Mouse (Mus musculus): ENCODE measurements around the gene Akt3. TPM values are rescaled to one million over a fixed set of nuclear protein-coding genes. Genes with fewer than 3 reads are reported as not detected.
A peak's percentile ranks its signal among the peaks of the same experiment; 100 is the strongest.

Gene Akt3
- polyA plus RNA-seq (2015; fragmentation: Nextera tagmentation; extraction: Ambion mirVana), result 4.4 and 5.0 TPM in 2 replicates

GRCm38 (mm10) chr1:177258034-177258342, at the start of gene Akt3:
Gene Akt3, minus strand, starts transcription at chr1:177258203.
- Histone ChIP-seq H3K9ac (replicated peaks; ENCODE audit: low read length) (peak within 1 kb of the TSS; percentile 82), H3K36me3 (ENCODE audit: insufficient read depth, low read length) (no peaks in the 10 kb centered on the region), H3K9me3 (ENCODE audit: low read length) (no peaks in the 10 kb centered on the region), H3K4me3 (ENCODE audit: low read length) (peak within 1 kb of the TSS; percentile 68), H3K27ac (ENCODE audit: low read length) (peak within 1 kb of the TSS; percentile 96), H3K4me2 (replicated peaks; ENCODE audit: low read depth, low read length) (peak within 1 kb of the TSS; percentile 86), H3K27me3 (ENCODE audit: insufficient read depth, low read length) (no peaks in the 10 kb centered on the region), H3K4me1 (ENCODE audit: insufficient read depth, low read length) (peaks cover 7% of the 10 kb centered on the region)
- peak; percentile 58 for ATAC-seq (ENCODE audit: low FRiP score, low TSS enrichment)
- 0% methylated on average over 2 of the region's 32 CpGs for WGBS

- ATAC-seq (ENCODE audit: low FRiP score, low TSS enrichment), result no peak
- H3K9ac ChIP-seq (replicated peaks; ENCODE audit: low read length), result no peak overlapping the region
- no peaks in the 10 kb centered on the region for H3K9me3 ChIP-seq (ENCODE audit: low read length)
- H3K27me3 ChIP-seq (ENCODE audit: insufficient read depth, low read length), result no peaks in the 10 kb centered on the region
- WGBS, result 90% methylated on average over 11 of the region's 11 CpGs
- no peak overlapping the region for H3K4me3 ChIP-seq (ENCODE audit: low read length)
- H3K27ac ChIP-seq (ENCODE audit: low read length), result no peak overlapping the region
- H3K4me1 ChIP-seq (ENCODE audit: insufficient read depth, low read length), result no peaks in the 10 kb centered on the region
- H3K4me2 ChIP-seq (replicated peaks; ENCODE audit: low read depth, low read length), result no peak overlapping the region
- no peaks in the 10 kb centered on the region for H3K36me3 ChIP-seq (ENCODE audit: insufficient read depth, low read length)
Measured at GRCm38 (mm10) chr1:177307549-177307948, 49.5 kb upstream of the Akt3 start.

GRCm38 (mm10) chr1:177298231-177298630, 40.2 kb upstream of the Akt3 start:
- Histone ChIP-seq H3K27ac (ENCODE audit: low read length) (no peak overlapping the region), H3K36me3 (ENCODE audit: insufficient read depth, low read length) (no peaks in the 10 kb centered on the region), H3K4me1 (ENCODE audit: insufficient read depth, low read length) (no peaks in the 10 kb centered on the region), H3K9me3 (ENCODE audit: low read length) (no peaks in the 10 kb centered on the region), H3K9ac (replicated peaks; ENCODE audit: low read length) (no peak overlapping the region), H3K27me3 (ENCODE audit: insufficient read depth, low read length) (no peaks in the 10 kb centered on the region), H3K4me3 (ENCODE audit: low read length) (no peak overlapping the region), H3K4me2 (replicated peaks; ENCODE audit: low read depth, low read length) (no peak overlapping the region)
- no peak for ATAC-seq (ENCODE audit: low FRiP score, low TSS enrichment)
- 90% methylated on average over 1 of the region's 1 CpGs for WGBS

GRCm38 (mm10) chr1:177286764-177287163, 28.8 kb upstream of the Akt3 start:
- Histone ChIP-seq H3K4me2 (replicated peaks; ENCODE audit: low read depth, low read length) (no peak overlapping the region), H3K4me3 (ENCODE audit: low read length) (no peak overlapping the region), H3K27me3 (ENCODE audit: insufficient read depth, low read length) (no peaks in the 10 kb centered on the region), H3K9ac (replicated peaks; ENCODE audit: low read length) (no peak overlapping the region), H3K36me3 (ENCODE audit: insufficient read depth, low read length) (no peaks in the 10 kb centered on the region), H3K27ac (ENCODE audit: low read length) (no peak overlapping the region), H3K9me3 (ENCODE audit: low read length) (no peaks in the 10 kb centered on the region), H3K4me1 (ENCODE audit: insufficient read depth, low read length) (0 out of 2 replicates have a peak, but pooled peaks cover 3% of the 10 kb centered on the region)
- 19% methylated on average over 3 of the region's 3 CpGs for WGBS
- ATAC-seq (ENCODE audit: low FRiP score, low TSS enrichment), result no peak

- no peaks in the 10 kb centered on the region for H3K9me3 ChIP-seq (ENCODE audit: low read length)
- no peak overlapping the region for H3K27ac ChIP-seq (ENCODE audit: low read length)
- no peak overlapping the region for H3K9ac ChIP-seq (replicated peaks; ENCODE audit: low read length)
- no peaks in the 10 kb centered on the region for H3K4me1 ChIP-seq (ENCODE audit: insufficient read depth, low read length)
- no peak overlapping the region for H3K4me3 ChIP-seq (ENCODE audit: low read length)
- H3K27me3 ChIP-seq (ENCODE audit: insufficient read depth, low read length), result no peaks in the 10 kb centered on the region
- no peak for ATAC-seq (ENCODE audit: low FRiP score, low TSS enrichment)
- no peak overlapping the region for H3K4me2 ChIP-seq (replicated peaks; ENCODE audit: low read depth, low read length)
- H3K36me3 ChIP-seq (ENCODE audit: insufficient read depth, low read length), result no peaks in the 10 kb centered on the region
Measured at GRCm38 (mm10) chr1:177281925-177282324, 23.9 kb upstream of the Akt3 start.

GRCm38 (mm10) chr1:177277361-177277760, 19.4 kb upstream of the Akt3 start:
- WGBS, result 92% methylated on average over 5 of the region's 5 CpGs
- Histone ChIP-seq H3K36me3 (ENCODE audit: insufficient read depth, low read length) (no peaks in the 10 kb centered on the region), H3K27me3 (ENCODE audit: insufficient read depth, low read length) (no peaks in the 10 kb centered on the region)

GRCm38 (mm10) chr1:177267645-177268044, 9.6 kb upstream of the Akt3 start:
- WGBS, result 77% methylated on average over 1 of the region's 1 CpGs
- Histone ChIP-seq H3K4me2 (replicated peaks; ENCODE audit: low read depth, low read length) (no peak overlapping the region), H3K27ac (ENCODE audit: low read length) (no peak overlapping the region), H3K36me3 (ENCODE audit: insufficient read depth, low read length) (no peaks in the 10 kb centered on the region), H3K4me1 (ENCODE audit: insufficient read depth, low read length) (no peaks in the 10 kb centered on the region), H3K27me3 (ENCODE audit: insufficient read depth, low read length) (no peaks in the 10 kb centered on the region), H3K4me3 (ENCODE audit: low read length) (no peak overlapping the region), H3K9me3 (ENCODE audit: low read length) (no peaks in the 10 kb centered on the region), H3K9ac (replicated peaks; ENCODE audit: low read length) (no peak overlapping the region)
- no peak for ATAC-seq (ENCODE audit: low FRiP score, low TSS enrichment)

More at GRCm38 (mm10) chr1:177277361-177277760, 19.4 kb upstream of the Akt3 start:
- ATAC-seq (ENCODE audit: low FRiP score, low TSS enrichment), result no peak
- Histone ChIP-seq H3K9ac (replicated peaks; ENCODE audit: low read length) (no peak overlapping the region), H3K27ac (ENCODE audit: low read length) (no peak overlapping the region), H3K4me3 (ENCODE audit: low read length) (no peak overlapping the region), H3K4me1 (ENCODE audit: insufficient read depth, low read length) (no peaks in the 10 kb centered on the region), H3K9me3 (ENCODE audit: low read length) (no peaks in the 10 kb centered on the region), H3K4me2 (replicated peaks; ENCODE audit: low read depth, low read length) (no peak overlapping the region)

- Histone ChIP-seq H3K4me3 (ENCODE audit: low read length) (no peak overlapping the region), H3K27me3 (ENCODE audit: insufficient read depth, low read length) (no peaks in the 10 kb centered on the region), H3K36me3 (ENCODE audit: insufficient read depth, low read length) (no peaks in the 10 kb centered on the region), H3K9ac (replicated peaks; ENCODE audit: low read length) (no peak overlapping the region), H3K27ac (ENCODE audit: low read length) (no peak overlapping the region), H3K4me2 (replicated peaks; ENCODE audit: low read depth, low read length) (no peak overlapping the region), H3K9me3 (ENCODE audit: low read length) (no peaks in the 10 kb centered on the region), H3K4me1 (ENCODE audit: insufficient read depth, low read length) (peaks cover 7% of the 10 kb centered on the region)
- no peak for ATAC-seq (ENCODE audit: low FRiP score, low TSS enrichment)
- WGBS, result 69% methylated on average over 2 of the region's 2 CpGs
Measured at GRCm38 (mm10) chr1:177262926-177263325, 4.9 kb upstream of the Akt3 start.

GRCm38 (mm10) chr1:177260796-177261195, 2.8 kb upstream of the Akt3 start:
- H3K4me1 ChIP-seq (ENCODE audit: insufficient read depth, low read length), result peaks cover 7% of the 10 kb centered on the region
- no peak overlapping the region for H3K4me3 ChIP-seq (ENCODE audit: low read length)
- no peak overlapping the region for H3K9ac ChIP-seq (replicated peaks; ENCODE audit: low read length)
- ATAC-seq (ENCODE audit: low FRiP score, low TSS enrichment), result no peak
- no peak overlapping the region for H3K4me2 ChIP-seq (replicated peaks; ENCODE audit: low read depth, low read length)
- no peaks in the 10 kb centered on the region for H3K27me3 ChIP-seq (ENCODE audit: insufficient read depth, low read length)
- WGBS, result 65% methylated on average over 4 of the region's 4 CpGs
- H3K27ac ChIP-seq (ENCODE audit: low read length), result no peak overlapping the region
- no peaks in the 10 kb centered on the region for H3K36me3 ChIP-seq (ENCODE audit: insufficient read depth, low read length)
- H3K9me3 ChIP-seq (ENCODE audit: low read length), result no peaks in the 10 kb centered on the region

GRCm38 (mm10) chr1:177259038-177259600, 1.1 kb upstream of the Akt3 start:
- H3K36me3 ChIP-seq (ENCODE audit: insufficient read depth, low read length), result no peaks in the 10 kb centered on the region
- ATAC-seq (ENCODE audit: low FRiP score, low TSS enrichment), result no peak
- H3K27me3 ChIP-seq (ENCODE audit: insufficient read depth, low read length), result no peaks in the 10 kb centered on the region
- WGBS, result 22% methylated on average over 16 of the region's 16 CpGs
- H3K4me2 ChIP-seq (replicated peaks; ENCODE audit: low read depth, low read length), result peak overlapping the region; percentile 86
- H3K9me3 ChIP-seq (ENCODE audit: low read length), result no peaks in the 10 kb centered on the region
- peaks cover 7% of the 10 kb centered on the region for H3K4me1 ChIP-seq (ENCODE audit: insufficient read depth, low read length)
- peak overlapping the region; percentile 96 for H3K27ac ChIP-seq (ENCODE audit: low read length)
- H3K4me3 ChIP-seq (ENCODE audit: low read length), result peak overlapping the region; percentile 68
- H3K9ac ChIP-seq (replicated peaks; ENCODE audit: low read length), result peak overlapping the region; percentile 82

Data from kidney, embryonic 16.5 days (tissue).